Mouse (Mus musculus) liver, embryonic 14.5 days (tissue): ENCODE results near the gene Gm5244.

Experiments
- CTCF ChIP-seq: IDR thresholded peaks from 2 replicates; pipeline ENCODE4 v1.5.1; 2016; ENCODE audit warnings: antibody characterized with exemption, low read depth, control low read depth
- EP300 ChIP-seq: IDR thresholded peaks from 2 replicates; pipeline ENCODE4 v1.6.1; 2016; ENCODE audit warnings: antibody characterized with exemption, low read depth

GRCm38 (mm10) chr19:12838507-12838906 is 8.0 kb upstream of the Gm5244 start:
- TF ChIP-seq CTCF (no peak), EP300 (no peak)
